Mouse (Mus musculus) naive thymus-derived CD4-positive, alpha-beta T cell, adult 5 months (primary cell): ENCODE results near the gene Slc29a1. TPM values are rescaled to one million over a fixed set of nuclear protein-coding genes. Genes with fewer than 3 reads are reported as not detected.

Experiments used
- polyA plus RNA-seq: library from polyadenylated mRNA; unstranded; fragments of 100-300 nt; shearing (Covaris generic); gene quantifications from one replicate; pipeline ENCODE4 v1.2.1, GENCODE M21; 2017

The Slc29a1 gene
- 53.6 TPM for polyA plus RNA-seq

GRCm38 (mm10) chr17:45599446-45600242, at the start of gene Slc29a1:
Gene Slc29a1, minus strand, starts transcription at chr17:45599606.

GRCm38 (mm10) chr17:45601877-45602304, 2.5 kb upstream of the Slc29a1 start, which contains the start of gene Mymx:
Gene Mymx, minus strand, starts transcription at chr17:45602102.

GRCm38 (mm10) chr17:45573087-45573779, 26.2 kb downstream of the Slc29a1 start, which contains the start of gene Hsp90ab1:
Gene Hsp90ab1, minus strand, starts transcription at chr17:45573271.

GRCm38 (mm10) chr17:45563655-45564530, 35.5 kb downstream of the Slc29a1 start, which contains the start of gene Slc35b2:
Gene Slc35b2, plus strand, starts transcription at chr17:45563874.

GRCm38 (mm10) chr17:45555452-45556106, 43.8 kb downstream of the Slc29a1 start, which contains the start of gene Nfkbie:
Gene Nfkbie, plus strand, starts transcription at chr17:45555703.

GRCm38 (mm10) chr17:45549617-45550181, 49.7 kb downstream of the Slc29a1 start, which contains the start of gene Tmem151b:
Gene Tmem151b, minus strand, starts transcription at chr17:45549677.

Other genes with a start within 250 kb of the Slc29a1 start
- gene Cdc5l, start 165.9 kb downstream of the Slc29a1 start, polyA plus RNA-seq = 90.1 TPM
- gene Spats1, start 124.2 kb downstream of the Slc29a1 start, polyA plus RNA-seq = 0.60 TPM
- gene Aars2, start 92.8 kb downstream of the Slc29a1 start, polyA plus RNA-seq = 21.1 TPM
- not detected for gene Tcte1, start 76.2 kb downstream of the Slc29a1 start, polyA plus RNA-seq
- gene Tmem151b, start 49.9 kb downstream of the Slc29a1 start, polyA plus RNA-seq = not detected
- gene Nfkbie, start 43.9 kb downstream of the Slc29a1 start, polyA plus RNA-seq = 52.3 TPM
- gene Slc35b2, start 35.7 kb downstream of the Slc29a1 start, polyA plus RNA-seq = 32.3 TPM
- 1,260 TPM for gene Hsp90ab1, start 26.3 kb downstream of the Slc29a1 start, polyA plus RNA-seq
- gene Mymx, start 2.5 kb upstream of the Slc29a1 start, polyA plus RNA-seq = not detected
- gene Capn11, start 59.7 kb upstream of the Slc29a1 start, polyA plus RNA-seq = 1.1 TPM
- 32.1 TPM for gene Mrpl14, start 86.7 kb upstream of the Slc29a1 start, polyA plus RNA-seq
- 17.7 TPM for gene Tmem63b, start 87.3 kb upstream of the Slc29a1 start, polyA plus RNA-seq
- not detected for gene 1600014C23Rik, start 134.2 kb upstream of the Slc29a1 start, polyA plus RNA-seq